Mouse (Mus musculus) limb, embryonic 15.5 days (tissue): ENCODE results near the gene Cxcr6. TPM values are rescaled to one million over a fixed set of nuclear protein-coding genes. Genes with fewer than 3 reads are reported as not detected.

Experiments used
- ATAC-seq: fragments of 200-750 bp; cut with Nextera tagmentation; 2 replicates; pipeline ENCODE4 v1.8.0; 2017; ENCODE audit warnings: low read depth, moderate TSS enrichment; ENCODE audit not compliant: insufficient number of reproducible peaks, low FRiP score, low TSS enrichment
- H3K27ac ChIP-seq: fragments of 300-500 bp; sonication (generic); 2 replicates; pipeline ENCODE4 v1.5.1; 2015; ENCODE audit warnings: moderate library complexity, mild to moderate bottlenecking, inconsistent platforms
- H3K27me3 ChIP-seq: fragments of 300-500 bp; sonication (generic); 2 replicates; pipeline ENCODE4 v1.6.1; 2015; ENCODE audit warnings: inconsistent platforms
- H3K36me3 ChIP-seq: fragments of 300-500 bp; sonication (generic); 2 replicates; pipeline ENCODE4 v1.6.1; 2015; ENCODE audit warnings: inconsistent platforms
- H3K4me1 ChIP-seq: fragments of 300-500 bp; sonication (generic); 2 replicates; pipeline ENCODE4 v1.6.1; 2015; ENCODE audit warnings: inconsistent platforms
- H3K4me2 ChIP-seq: fragments of 300-500 bp; sonication (generic); 2 replicates; pipeline ENCODE4 v1.6.1; 2015; ENCODE audit warnings: mild to moderate bottlenecking, inconsistent platforms
- H3K4me3 ChIP-seq: fragments of 300-500 bp; sonication (generic); 2 replicates; pipeline ENCODE4 v1.5.1; 2015; ENCODE audit warnings: mild to moderate bottlenecking, inconsistent platforms
- H3K9ac ChIP-seq: fragments of 300-500 bp; sonication (generic); 2 replicates; pipeline ENCODE4 v1.6.1; 2015; ENCODE audit warnings: inconsistent platforms
- H3K9me3 ChIP-seq: fragments of 300-500 bp; sonication (generic); 2 replicates; pipeline ENCODE4 v1.6.1; 2016; ENCODE audit warnings: inconsistent platforms
- WGBS: fragments of 180-500 bp; shearing (Covaris S2); methylation state at CpG from one replicate; pipeline ENCODE4 v1.1.7; 2015; 5-methylcytosine and 5-hydroxymethylcytosine counted together
- polyA plus RNA-seq: library from polyadenylated mRNA; unstranded; fragments of >200 nt; fragmentation: Nextera tagmentation; extraction: Ambion mirVana; gene quantifications from 2 replicates; pipeline ENCODE4 v1.2.1, GENCODE M21; 2015

Gene Cxcr6
- polyA plus RNA-seq, 1 experiment from 2014 or later, result 0.32 TPM

DNA sequence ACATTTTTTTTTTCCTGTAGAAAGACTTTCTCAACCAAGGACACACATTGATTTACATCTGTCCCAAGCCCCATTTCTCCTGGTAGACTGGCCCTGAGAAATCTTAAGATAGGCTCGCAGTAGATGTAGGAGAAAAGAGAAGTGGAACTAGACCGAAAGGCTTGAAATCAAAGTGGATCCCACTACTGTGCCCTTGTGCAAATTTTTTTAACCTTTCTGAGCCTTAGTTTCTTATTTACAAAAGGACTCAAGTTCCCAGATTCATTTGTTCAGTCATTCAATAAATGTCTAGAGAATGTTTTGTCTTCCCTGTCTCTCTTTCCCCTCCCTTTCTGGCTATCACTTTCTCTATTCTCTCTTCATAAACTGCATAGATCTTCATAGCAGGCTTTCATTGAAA is 50.6 kb downstream of the Cxcr6 start:
- H3K27ac ChIP-seq, result no peak overlapping the region
- 93% methylated on average over 2 of the region's 2 CpGs for whole genome bisulfite sequencing

More for the DNA sequence above, 50.6 kb downstream of the Cxcr6 start:
- no peak for ATAC-seq
- H3K4me3 ChIP-seq, result no peak overlapping the region
- H3K4me1 ChIP-seq, result no peaks in the 10 kb centered on the region
- no peak overlapping the region for H3K4me2 ChIP-seq
- H3K9me3 ChIP-seq, result no peaks in the 10 kb centered on the region
- H3K36me3 ChIP-seq, result no peaks in the 10 kb centered on the region
- H3K27me3 ChIP-seq, result no peaks in the 10 kb centered on the region
- no peak overlapping the region for H3K9ac ChIP-seq

Other genes with a start within 250 kb of the Cxcr6 start
- gene Slc6a20b, start 173.9 kb upstream of the Cxcr6 start, polyA plus RNA-seq, result 0.15 and 0.18 TPM in 2 replicates
- 0.24 and 0.27 TPM in 2 replicates for gene Ccr9, start 128.0 kb upstream of the Cxcr6 start, polyA plus RNA-seq
- 0.17 TPM in 1 of 2 replicates, not detected in the other for gene Slc6a20a, start 127.6 kb upstream of the Cxcr6 start, polyA plus RNA-seq
- gene Lztfl1, start 88.8 kb upstream of the Cxcr6 start, polyA plus RNA-seq, result 63.1 and 69.1 TPM in 2 replicates
- 16.2 and 18.7 TPM in 2 replicates for gene Fyco1, start 45.4 kb downstream of the Cxcr6 start, polyA plus RNA-seq
- 0.03 TPM in 1 of 2 replicates, not detected in the other for gene Xcr1, start 55.6 kb downstream of the Cxcr6 start, polyA plus RNA-seq
- gene Ccr1, start 162.2 kb downstream of the Cxcr6 start, polyA plus RNA-seq, result 4.2 and 5.8 TPM in 2 replicates
- not detected in 2 replicates for gene Ccr1l1, start 171.9 kb downstream of the Cxcr6 start, polyA plus RNA-seq
- gene Ccr3, start 215.5 kb downstream of the Cxcr6 start, polyA plus RNA-seq, result 0.20 TPM in 1 of 2 replicates, not detected in the other